Mouse (Mus musculus): ENCODE measurements around the gene Tmprss11b.
"Not testable (repeated sequence)": the region's sequence is repeated elsewhere in the genome, so short reads cannot be mapped to it uniquely, and the experiment has no call there.

Gene Tmprss11b

DNA sequence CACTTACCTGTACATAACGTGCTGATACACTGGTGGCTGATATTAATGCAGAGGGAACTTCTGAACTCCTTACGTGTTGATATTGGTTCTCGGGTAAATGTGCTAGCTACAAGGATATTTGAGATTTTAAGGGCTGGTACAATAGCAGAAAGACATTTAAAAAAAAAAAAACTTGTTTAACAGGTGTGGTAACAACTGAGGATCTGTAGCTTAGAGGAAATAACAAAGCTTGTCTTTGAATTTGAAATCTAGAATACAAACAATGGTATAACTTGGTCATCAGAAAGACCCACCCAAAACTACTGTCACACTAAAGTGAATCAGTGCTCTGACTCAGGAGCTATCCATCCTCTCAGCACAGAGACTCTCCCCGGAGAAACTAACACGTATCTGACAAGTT is at the start of gene Tmprss11b:
Gene Tmprss11b (minus strand): TSS at position 101 of the 400 bp plus-strand sequence.
- DNase-seq: no peak

- no peak for DNase-seq
Measured at GRCm38 (mm10) chr5:86725021-86725420, 48.9 kb upstream of the Tmprss11b start.

DNA sequence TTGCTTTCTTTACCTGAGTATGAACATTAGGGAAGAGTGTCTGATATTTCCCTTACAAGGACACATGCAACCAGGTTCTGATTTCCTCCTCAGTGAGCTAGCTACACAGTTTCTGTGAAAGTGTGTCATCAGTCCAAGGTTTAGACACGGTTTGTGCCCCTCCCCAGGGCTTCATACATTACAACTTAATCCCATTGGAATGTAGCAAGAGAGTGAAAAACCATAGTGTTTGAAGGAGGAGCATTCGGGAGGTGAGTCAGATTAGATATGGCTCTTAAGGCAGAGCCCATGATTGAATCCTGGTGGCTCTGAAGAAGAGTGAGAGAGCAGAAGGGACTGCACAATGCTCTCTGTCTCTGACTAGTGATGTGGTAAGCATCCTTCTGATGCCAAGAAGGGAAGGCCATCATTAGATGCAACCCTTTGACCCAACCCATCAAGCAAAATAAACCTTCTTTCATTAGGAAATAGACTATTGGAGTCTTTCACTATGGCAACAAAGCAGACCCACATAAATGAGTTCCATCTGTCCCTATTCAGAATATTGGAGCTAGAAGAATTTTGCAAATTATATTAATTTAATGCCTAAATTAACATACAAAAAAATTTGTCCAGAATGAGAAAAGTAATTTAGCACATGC is 46.8 kb upstream of the Tmprss11b start:
- DNase-seq: no peak

GRCm38 (mm10) chr5:86714967-86715366 is 38.8 kb upstream of the Tmprss11b start:
- DNase-seq: no peak

- DNase-seq: no peak
Measured at GRCm38 (mm10) chr5:86704923-86705322, 28.8 kb upstream of the Tmprss11b start.

DNA sequence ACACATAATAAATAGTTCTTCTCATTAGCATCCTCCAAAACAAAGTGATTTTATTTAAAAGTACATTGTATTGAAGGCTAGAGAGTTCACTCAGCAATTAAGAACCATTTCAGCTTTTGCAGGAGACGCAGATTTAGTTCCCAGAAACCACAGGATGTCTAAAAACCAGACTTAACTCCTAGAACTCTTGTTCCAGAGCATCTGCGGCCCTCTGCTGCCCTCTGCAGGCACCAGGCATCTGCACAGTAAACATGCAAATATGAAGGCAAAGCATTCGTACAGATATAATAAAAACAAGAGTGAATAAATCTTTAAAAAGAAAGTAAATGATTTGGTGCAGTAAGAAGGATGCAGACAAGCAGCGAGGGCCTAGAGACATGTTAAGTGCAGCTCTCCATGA is 8.5 kb upstream of the Tmprss11b start:
- DNase-seq: peak; percentile 1 to 10

DNA sequence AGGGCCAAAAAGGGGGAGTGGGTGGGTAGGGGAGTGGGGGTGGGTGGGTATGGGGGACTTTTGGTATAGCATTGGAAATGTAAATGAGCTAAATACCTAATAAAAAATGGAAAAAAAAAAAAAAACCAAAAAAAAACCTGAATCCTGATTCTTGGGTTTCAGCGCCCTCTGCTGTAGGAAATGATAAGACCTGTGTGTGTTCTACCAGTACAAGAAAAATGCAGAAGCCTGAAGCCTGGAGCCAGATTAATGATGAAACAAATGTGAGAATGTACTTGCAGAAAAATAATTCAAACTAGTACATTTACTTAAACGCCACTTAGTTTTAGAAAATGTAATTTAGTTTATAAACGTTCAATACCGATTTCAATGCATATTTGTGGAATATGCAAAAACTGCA is 27.0 kb downstream of the Tmprss11b start:
- DNase-seq: not testable (repeated sequence)

DNA sequence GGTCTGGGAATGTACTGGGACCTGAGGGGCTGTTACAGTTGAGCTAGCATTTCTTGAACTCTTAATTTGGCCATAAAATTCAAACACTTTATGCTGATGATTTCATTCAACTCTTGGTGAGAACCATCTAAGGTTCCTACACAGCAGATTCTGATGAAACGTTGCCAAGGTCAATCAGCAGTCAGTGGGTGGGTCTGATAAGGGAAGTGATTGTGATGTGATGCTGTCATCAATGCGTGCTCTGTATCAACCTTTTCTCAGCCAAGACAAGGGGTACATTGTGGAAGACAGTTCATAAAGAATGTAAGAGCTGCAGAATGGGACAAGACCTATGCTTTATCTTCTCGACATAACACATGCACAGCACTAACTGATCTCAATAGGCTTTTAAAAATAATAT is 35.4 kb downstream of the Tmprss11b start:
- no peak for DNase-seq

GRCm38 (mm10) chr5:86632324-86632723 is 43.8 kb downstream of the Tmprss11b start, which contains the start of gene Tmprss11f:
Tmprss11f (minus strand) TSS chr5:86632424.
- no peak for DNase-seq

- DNase-seq: no peak
Measured at GRCm38 (mm10) chr5:86630700-86631099, 45.5 kb downstream of the Tmprss11b start.

DNA sequence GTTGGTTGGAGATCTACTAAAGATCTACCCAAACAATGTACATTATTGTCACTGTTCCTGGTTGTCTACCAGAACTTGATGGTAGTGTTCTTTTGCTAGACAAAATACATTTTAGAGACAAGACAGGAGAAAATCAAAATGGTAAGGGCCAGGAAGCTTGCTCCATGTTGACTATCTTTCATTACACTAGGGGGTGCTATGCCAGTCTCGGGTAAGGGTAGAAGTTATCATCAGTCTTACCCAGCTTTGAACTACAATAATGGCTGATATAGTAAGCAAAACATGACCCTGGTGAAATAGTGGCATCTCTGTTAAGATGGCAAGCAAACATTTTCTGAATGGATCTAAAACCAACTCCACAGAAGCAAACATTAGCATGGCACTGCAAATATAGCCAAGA is 54.4 kb downstream of the Tmprss11b start:
- DNase-seq: no peak

Data from thymus, postnatal 36 days (tissue).